Mouse (Mus musculus): Measurements from ENCODE around the gene Arl2bp. TPM values are rescaled to one million over a fixed set of nuclear protein-coding genes. Genes with fewer than 3 reads are reported as not detected.

Gene Arl2bp
- polyA plus RNA-seq, 1 experiment, result 192 TPM

DNA sequence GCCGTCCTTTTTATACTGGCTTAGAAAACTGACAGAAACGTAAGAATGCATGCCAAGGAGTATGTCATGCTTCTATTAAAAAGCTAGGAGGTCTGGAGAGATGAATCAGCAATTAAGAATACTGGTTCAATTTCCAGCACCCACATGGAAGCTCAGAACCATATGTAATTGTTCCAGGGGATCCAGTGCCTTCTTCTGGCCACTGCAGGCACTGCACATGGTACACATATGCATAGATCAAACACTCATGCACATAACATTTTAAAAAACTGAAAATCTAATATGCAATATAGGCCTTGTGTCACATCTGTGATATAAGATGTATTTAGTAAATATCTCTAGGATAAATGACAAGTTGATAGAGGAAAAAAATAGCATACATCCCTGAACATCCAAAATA is 8.4 kb upstream of the Arl2bp start:
- DNase-seq (ENCODE audit: low read depth), result no peak
- no peak for TF ChIP-seq POLR2A (IDR thresholded peaks at IDR 0.05; ENCODE audit: borderline replicate concordance, extremely low read depth, insufficient read depth, insufficient read length, poor library complexity, severe bottlenecking)
- peak; percentile 18; the same call in 1 of the 2 replicates for TF ChIP-seq CTCF (IDR thresholded peaks at IDR 0.05; ENCODE audit: borderline replicate concordance, extremely low read depth, insufficient read depth, insufficient read length)

DNA sequence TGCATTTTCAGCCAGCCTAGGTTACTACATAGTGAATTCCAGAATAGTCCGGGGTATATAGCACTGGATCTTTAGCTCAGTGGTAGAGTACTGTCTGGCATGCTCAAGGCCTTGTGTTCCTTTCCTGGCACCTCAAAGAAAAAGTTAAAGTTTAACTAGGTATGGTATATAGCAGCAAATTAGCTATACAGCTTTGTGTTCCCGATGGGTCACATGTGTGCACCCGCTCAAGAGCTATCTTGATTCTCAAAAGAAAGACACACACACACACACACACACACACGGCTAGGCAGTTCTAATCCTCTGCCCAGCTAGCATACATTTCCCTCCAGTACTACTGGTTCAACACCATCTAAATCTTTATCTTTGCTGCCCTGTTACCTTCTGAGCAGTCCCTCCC is 6.0 kb upstream of the Arl2bp start:
- DNase-seq (ENCODE audit: low read depth), result no peak
- no peak for TF ChIP-seq POLR2A (IDR thresholded peaks at IDR 0.05; ENCODE audit: borderline replicate concordance, extremely low read depth, insufficient read depth, insufficient read length, poor library complexity, severe bottlenecking)
- TF ChIP-seq CTCF (IDR thresholded peaks at IDR 0.05; ENCODE audit: borderline replicate concordance, extremely low read depth, insufficient read depth, insufficient read length), result no peak

DNA sequence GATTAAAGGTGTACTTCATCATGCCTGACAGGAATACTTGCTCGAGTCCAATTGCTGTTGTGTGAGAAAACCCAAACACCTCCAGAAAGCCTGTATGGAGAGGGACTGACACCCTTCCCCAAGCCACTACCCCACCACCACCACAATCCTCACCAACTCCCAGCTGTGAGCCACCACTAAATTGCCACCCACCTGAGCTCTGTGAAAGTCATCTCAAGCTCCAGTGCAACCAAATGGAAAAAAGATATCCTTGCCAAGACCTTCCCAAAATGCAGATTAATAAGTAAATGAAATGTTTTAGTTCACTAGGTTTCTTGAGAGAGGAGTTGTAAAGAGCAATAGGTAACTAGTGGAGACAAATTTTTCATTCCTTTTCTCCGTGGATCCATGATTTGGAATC is 1.7 kb upstream of the Arl2bp start:
- TF ChIP-seq POLR2A (IDR thresholded peaks at IDR 0.05; ENCODE audit: borderline replicate concordance, extremely low read depth, insufficient read depth, insufficient read length, poor library complexity, severe bottlenecking) (no peak), CTCF (IDR thresholded peaks at IDR 0.05; ENCODE audit: borderline replicate concordance, extremely low read depth, insufficient read depth, insufficient read length) (no peak)
- no peak for DNase-seq (ENCODE audit: low read depth)

DNA sequence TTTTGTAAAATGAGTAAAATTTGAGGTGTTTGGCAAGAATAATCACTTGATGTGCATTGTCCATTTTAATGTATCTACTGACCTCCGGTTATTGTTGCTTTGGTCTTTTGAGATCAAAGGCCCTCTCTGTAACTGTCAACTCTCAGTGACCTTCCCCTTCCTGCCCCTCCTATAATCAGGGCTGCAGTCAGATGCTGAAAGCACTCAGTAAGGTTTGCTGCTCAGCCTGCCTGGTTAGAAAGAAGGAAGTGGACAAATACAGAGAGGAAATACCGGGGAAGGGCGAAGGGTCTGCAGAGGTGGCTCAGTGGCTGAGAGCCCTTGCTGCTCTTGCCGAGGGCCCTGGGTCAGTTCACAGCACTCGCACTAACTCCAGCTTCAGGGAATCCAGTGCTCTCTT is 8.0 kb downstream of the Arl2bp start:
- TF ChIP-seq CTCF (IDR thresholded peaks at IDR 0.05; ENCODE audit: borderline replicate concordance, extremely low read depth, insufficient read depth, insufficient read length) (no peak), POLR2A (IDR thresholded peaks at IDR 0.05; ENCODE audit: borderline replicate concordance, extremely low read depth, insufficient read depth, insufficient read length, poor library complexity, severe bottlenecking) (no peak)
- no peak for DNase-seq (ENCODE audit: low read depth)

DNA sequence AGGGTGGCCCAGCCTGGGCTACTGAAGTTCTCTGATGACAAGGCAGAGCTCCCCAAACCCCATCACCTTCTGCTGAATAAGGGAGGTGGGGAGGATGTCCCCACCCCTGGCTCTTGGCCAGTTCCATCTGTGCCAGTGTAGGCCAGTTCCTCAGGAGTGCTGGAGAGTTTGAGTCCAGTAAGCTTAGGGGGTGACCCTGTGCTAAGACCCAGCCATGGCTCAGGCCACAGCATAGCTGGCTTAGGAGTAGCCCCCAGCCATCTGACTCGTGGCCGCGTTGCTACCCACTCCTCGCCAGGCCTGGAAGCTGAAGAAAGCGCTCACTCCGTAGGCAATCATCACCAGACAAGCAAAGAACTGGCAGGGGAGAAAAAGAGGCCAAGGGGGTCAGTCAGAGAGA is 9.5 kb downstream of the Arl2bp start:
- TF ChIP-seq CTCF (IDR thresholded peaks at IDR 0.05; ENCODE audit: borderline replicate concordance, extremely low read depth, insufficient read depth, insufficient read length) (no peak), POLR2A (IDR thresholded peaks at IDR 0.05; ENCODE audit: borderline replicate concordance, extremely low read depth, insufficient read depth, insufficient read length, poor library complexity, severe bottlenecking) (no peak)
- peak; percentile 1 for DNase-seq (ENCODE audit: low read depth)

DNA sequence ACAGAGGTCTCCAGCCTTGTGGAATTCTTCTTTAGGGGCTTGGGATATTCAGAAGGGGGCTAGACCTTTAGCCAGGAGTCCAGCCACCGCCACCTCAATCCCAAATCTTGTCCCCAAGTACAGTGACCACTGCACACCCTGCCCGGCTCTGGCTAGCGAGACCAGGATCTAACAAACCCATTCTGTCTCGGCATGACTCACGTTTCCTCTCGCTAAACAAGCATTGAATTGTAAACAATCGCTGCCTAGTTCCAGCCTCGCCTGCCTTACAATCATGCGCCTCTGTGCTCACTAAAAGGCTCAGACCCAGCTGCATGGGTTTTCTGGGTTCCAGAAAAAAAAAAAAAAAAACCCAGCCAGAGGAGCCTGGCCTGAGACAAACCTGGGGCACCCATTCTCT is 12.2 kb downstream of the Arl2bp start:
- no peak for TF ChIP-seq POLR2A (IDR thresholded peaks at IDR 0.05; ENCODE audit: borderline replicate concordance, extremely low read depth, insufficient read depth, insufficient read length, poor library complexity, severe bottlenecking)
- no peak for TF ChIP-seq CTCF (IDR thresholded peaks at IDR 0.05; ENCODE audit: borderline replicate concordance, extremely low read depth, insufficient read depth, insufficient read length)

DNA sequence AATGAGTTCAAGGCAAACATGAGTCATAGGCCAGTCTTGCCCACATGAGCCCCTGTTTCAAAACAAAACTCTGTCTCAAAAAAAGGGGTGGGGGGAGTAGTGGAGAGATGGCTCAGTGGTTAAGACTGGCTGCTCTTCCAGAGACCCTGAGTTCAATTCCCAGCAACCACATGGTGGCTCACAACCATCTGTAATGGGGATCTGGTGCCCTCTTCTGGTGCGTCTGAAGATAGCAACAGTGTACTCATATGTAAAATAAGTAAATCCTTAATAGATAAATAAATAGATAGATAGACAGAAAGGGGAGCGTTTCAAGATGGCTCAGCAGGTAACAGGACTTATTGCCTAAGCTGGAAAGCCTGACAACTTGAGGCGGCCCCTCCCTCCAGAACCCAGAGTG is 14.0 kb downstream of the Arl2bp start:
- TF ChIP-seq POLR2A (IDR thresholded peaks at IDR 0.05; ENCODE audit: borderline replicate concordance, extremely low read depth, insufficient read depth, insufficient read length, poor library complexity, severe bottlenecking) (no peak), CTCF (IDR thresholded peaks at IDR 0.05; ENCODE audit: borderline replicate concordance, extremely low read depth, insufficient read depth, insufficient read length) (no peak)
- no peak for DNase-seq (ENCODE audit: low read depth)

More for the DNA sequence above, 12.2 kb downstream of the Arl2bp start:
- DNase-seq (ENCODE audit: low read depth), result peak; percentile 74

DNA sequence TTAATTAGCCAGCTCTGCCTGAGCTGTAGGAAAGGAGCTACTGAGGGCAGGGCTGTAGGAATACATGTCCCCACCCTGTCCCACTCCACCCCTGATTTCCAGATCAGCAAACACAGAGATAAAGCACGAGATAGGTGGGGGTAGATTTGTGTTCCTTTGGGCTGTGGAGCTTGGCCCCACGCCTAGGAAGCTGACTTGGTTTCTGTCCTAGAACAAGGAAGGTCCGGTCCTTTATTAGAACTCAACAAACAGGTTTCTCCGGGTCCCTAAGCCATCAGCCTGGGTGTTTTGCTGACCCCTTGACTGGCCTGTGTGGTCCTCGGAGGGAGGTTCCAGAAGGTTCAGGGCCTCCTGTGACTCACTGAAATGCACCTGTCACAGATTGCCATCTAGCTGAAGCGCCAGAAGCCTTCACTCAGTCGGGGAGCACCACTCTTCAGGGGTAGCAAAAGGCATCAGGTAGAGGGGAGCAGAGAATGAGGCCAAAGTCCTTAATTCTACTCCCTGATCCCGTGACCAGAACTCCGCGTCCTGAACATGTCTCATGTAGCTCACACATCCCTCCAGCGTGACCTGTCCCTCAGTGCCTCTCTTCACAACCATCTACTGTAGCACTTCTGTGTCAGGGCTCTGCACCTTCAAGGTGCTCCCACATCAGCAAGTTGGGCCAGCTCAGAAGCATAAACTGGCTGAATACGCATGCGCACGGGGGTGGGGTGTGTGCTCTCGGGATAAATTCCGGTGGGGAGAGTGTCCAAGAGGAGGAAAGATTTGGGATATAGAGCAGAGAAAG is 16.5 kb downstream of the Arl2bp start:
- TF ChIP-seq CTCF (IDR thresholded peaks at IDR 0.05; ENCODE audit: borderline replicate concordance, extremely low read depth, insufficient read depth, insufficient read length) (no peak), POLR2A (IDR thresholded peaks at IDR 0.05; ENCODE audit: borderline replicate concordance, extremely low read depth, insufficient read depth, insufficient read length, poor library complexity, severe bottlenecking) (no peak)
- no peak for DNase-seq (ENCODE audit: low read depth)

DNA sequence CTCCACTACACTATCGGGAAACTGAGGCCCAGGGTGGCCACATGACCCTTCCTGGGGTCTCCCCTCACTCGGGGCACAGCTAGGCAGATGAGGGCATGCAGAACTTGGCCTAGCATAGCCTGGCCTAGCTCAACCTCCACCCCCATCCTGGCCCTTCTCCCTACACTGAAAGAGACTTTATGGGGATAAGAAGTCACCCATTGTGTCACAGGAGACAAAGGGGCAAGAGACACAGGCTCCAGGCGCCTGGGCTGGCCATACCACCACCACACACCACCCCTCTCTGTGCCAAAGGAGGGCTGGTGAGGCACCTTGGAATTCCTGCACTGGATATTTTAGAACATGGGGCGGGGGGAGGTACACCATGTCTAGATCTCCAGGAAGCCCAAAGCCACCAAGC is 17.9 kb downstream of the Arl2bp start:
- no peak for DNase-seq (ENCODE audit: low read depth)
- no peak for TF ChIP-seq CTCF (IDR thresholded peaks at IDR 0.05; ENCODE audit: borderline replicate concordance, extremely low read depth, insufficient read depth, insufficient read length)
- TF ChIP-seq POLR2A (IDR thresholded peaks at IDR 0.05; ENCODE audit: borderline replicate concordance, extremely low read depth, insufficient read depth, insufficient read length, poor library complexity, severe bottlenecking), result no peak

DNA sequence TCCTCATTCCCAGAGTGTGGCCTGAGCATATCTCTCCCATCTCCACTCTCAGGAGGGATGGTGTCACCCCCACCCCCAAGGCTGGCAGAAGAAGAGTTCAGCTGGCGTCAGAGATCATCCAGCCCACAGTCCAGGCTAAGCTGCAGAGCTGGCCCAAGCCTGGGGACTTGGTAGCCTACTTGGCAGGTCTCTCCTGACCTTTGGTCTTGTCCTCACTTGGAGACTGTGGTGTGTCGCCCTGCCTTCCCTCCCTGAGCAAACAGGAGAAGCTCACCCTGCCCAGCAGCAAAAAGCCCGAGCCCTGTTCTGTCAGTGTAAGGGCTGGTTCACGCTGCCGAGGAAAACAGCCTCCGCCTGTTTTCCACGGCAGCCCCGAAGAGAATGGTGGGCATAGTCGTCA is 19.6 kb downstream of the Arl2bp start:
- TF ChIP-seq CTCF (IDR thresholded peaks at IDR 0.05; ENCODE audit: borderline replicate concordance, extremely low read depth, insufficient read depth, insufficient read length) (no peak), POLR2A (IDR thresholded peaks at IDR 0.05; ENCODE audit: borderline replicate concordance, extremely low read depth, insufficient read depth, insufficient read length, poor library complexity, severe bottlenecking) (no peak)
- no peak for DNase-seq (ENCODE audit: low read depth)

DNA sequence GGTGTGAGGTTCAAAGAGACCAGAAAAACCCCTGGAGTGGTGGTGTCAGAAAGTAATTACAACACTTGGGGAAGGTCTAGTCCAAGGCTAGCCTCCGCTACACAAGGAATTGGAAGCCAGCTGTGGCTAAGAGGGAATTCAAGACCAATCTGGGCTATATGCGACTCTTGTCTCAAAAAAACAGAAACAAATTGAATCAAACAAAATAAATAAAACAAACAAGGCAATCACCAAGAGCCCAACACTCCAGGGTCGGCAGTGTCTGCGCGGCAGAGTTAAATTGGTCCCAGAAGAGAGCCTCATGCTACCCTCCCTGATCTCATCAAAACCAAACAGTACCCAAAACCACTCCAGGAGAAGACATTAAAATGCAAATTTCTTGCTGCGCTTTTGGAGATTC is 28.3 kb downstream of the Arl2bp start:
- DNase-seq (ENCODE audit: low read depth), result no peak
- no peak for TF ChIP-seq POLR2A (IDR thresholded peaks at IDR 0.05; ENCODE audit: borderline replicate concordance, extremely low read depth, insufficient read depth, insufficient read length, poor library complexity, severe bottlenecking)
- no peak for TF ChIP-seq CTCF (IDR thresholded peaks at IDR 0.05; ENCODE audit: borderline replicate concordance, extremely low read depth, insufficient read depth, insufficient read length)

DNA sequence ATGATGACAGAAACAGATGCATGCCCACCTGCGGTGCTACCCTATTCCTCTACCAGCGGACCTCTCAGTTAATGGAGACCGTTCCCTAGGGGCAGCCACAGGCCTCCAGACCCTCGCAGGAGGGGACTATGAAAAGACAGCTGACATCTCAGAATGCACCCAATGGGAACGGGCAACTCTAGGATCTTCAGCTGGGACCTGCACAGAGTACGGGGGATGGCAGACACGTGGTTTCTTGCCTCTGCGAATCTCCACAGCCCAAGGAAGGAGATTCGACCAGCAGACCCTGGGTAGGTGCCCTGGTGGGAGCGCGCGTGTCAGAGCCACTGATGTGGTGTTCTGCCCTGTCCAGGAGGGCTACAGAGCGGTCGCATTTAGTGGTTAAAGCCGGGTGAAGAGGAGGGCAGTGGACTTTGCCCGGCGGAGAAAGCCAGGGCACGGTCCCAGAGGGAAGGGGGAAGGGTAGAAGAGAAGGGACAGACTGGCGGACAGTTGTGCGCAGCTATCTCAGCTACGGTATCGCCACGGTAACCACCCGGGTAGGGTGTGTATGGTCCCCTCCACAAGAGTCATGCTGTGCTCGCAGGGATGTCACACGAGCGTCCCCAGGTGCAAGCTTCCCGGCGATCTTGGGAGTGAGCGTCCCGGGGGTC is 29.1 kb downstream of the Arl2bp start:
- DNase-seq (ENCODE audit: low read depth), result no peak
- no peak for TF ChIP-seq CTCF (IDR thresholded peaks at IDR 0.05; ENCODE audit: borderline replicate concordance, extremely low read depth, insufficient read depth, insufficient read length)
- TF ChIP-seq POLR2A (IDR thresholded peaks at IDR 0.05; ENCODE audit: borderline replicate concordance, extremely low read depth, insufficient read depth, insufficient read length, poor library complexity, severe bottlenecking), result no peak
